Mouse (Mus musculus) stomach, postnatal 0 days (tissue): ENCODE data around the gene Zar1l. TPM values are rescaled to one million over a fixed set of nuclear protein-coding genes. Genes with fewer than 3 reads are reported as not detected.
"Not testable (repeated sequence)": the region's sequence is repeated elsewhere in the genome, so short reads cannot be mapped to it uniquely, and the experiment has no call there.

Experiments used
- ATAC-seq: fragments of 200-750 bp; cut with Nextera tagmentation; 2 replicates; pipeline ENCODE4 v1.8.0; 2017; ENCODE audit not compliant: low FRiP score, low TSS enrichment
- DNase-seq: peaks from one replicate; pipeline ENCODE4 v3.0.0-alpha.2; 2016; ENCODE audit warnings: low spot score
- H3K27ac ChIP-seq: fragments of 300-500 bp; sonication (generic); replicated peaks from 2 replicates; pipeline ENCODE4 v1.5.1; 2014; ENCODE audit warnings: mild to moderate bottlenecking, control low read depth
- H3K27me3 ChIP-seq: fragments of 300-500 bp; sonication (generic); 2 replicates; pipeline ENCODE4 v1.6.1; 2014; ENCODE audit warnings: low read length; ENCODE audit not compliant: control insufficient read depth, insufficient read depth
- H3K36me3 ChIP-seq: fragments of 300-500 bp; sonication (generic); 2 replicates; pipeline ENCODE4 v1.6.1; 2014; ENCODE audit warnings: low read length, mixed read lengths; ENCODE audit not compliant: control insufficient read depth, insufficient read depth
- H3K4me1 ChIP-seq: fragments of 300-500 bp; sonication (generic); replicated peaks from 2 replicates; pipeline ENCODE4 v1.6.1; 2014; ENCODE audit warnings: antibody characterized with exemption; ENCODE audit not compliant: control insufficient read depth, insufficient read depth
- H3K4me2 ChIP-seq: fragments of 300-500 bp; sonication (generic); replicated peaks from 2 replicates; pipeline ENCODE4 v1.6.1; 2014; ENCODE audit warnings: low read depth, mild to moderate bottlenecking, control low read depth, moderate library complexity
- H3K4me3 ChIP-seq: fragments of 300-500 bp; sonication (generic); 2 replicates; pipeline ENCODE4 v1.5.1; 2014; ENCODE audit warnings: low read depth, low read length, control low read depth
- H3K9ac ChIP-seq: fragments of 300-500 bp; sonication (generic); 2 replicates; pipeline ENCODE4 v1.6.1; 2014; ENCODE audit warnings: mild to moderate bottlenecking, low read length, control low read depth, mixed read lengths
- H3K9me3 ChIP-seq: fragments of 300-500 bp; sonication (generic); 2 replicates; pipeline ENCODE4 v1.6.1; 2016; ENCODE audit warnings: low read length; ENCODE audit not compliant: control insufficient read depth
- CTCF ChIP-seq: IDR thresholded peaks from 2 replicates; pipeline ENCODE4 v1.5.1; 2016; ENCODE audit warnings: antibody characterized with exemption, low read depth, mild to moderate bottlenecking, moderate library complexity
- EP300 ChIP-seq: optimal IDR thresholded peaks from 2 replicates; pipeline ENCODE3; 2016; ENCODE audit warnings: antibody characterized with exemption
- WGBS: fragments of 180-500 bp; shearing (Covaris S2); extraction: QIAGEN DNeasy Blood & Tissue Kit; methylation state at CpG from one replicate; pipeline ENCODE4 v1.1.7; 2014; 5-methylcytosine and 5-hydroxymethylcytosine counted together
- polyA plus RNA-seq: library from polyadenylated mRNA; unstranded; fragments of >200 nt; fragmentation: Nextera tagmentation; extraction: Ambion mirVana; gene quantifications from 2 replicates; pipeline ENCODE4 v1.2.1, GENCODE M21; 2015

Zar1l gene
- polyA plus RNA-seq, 1 experiment from 2014 or later = not detected

DNA sequence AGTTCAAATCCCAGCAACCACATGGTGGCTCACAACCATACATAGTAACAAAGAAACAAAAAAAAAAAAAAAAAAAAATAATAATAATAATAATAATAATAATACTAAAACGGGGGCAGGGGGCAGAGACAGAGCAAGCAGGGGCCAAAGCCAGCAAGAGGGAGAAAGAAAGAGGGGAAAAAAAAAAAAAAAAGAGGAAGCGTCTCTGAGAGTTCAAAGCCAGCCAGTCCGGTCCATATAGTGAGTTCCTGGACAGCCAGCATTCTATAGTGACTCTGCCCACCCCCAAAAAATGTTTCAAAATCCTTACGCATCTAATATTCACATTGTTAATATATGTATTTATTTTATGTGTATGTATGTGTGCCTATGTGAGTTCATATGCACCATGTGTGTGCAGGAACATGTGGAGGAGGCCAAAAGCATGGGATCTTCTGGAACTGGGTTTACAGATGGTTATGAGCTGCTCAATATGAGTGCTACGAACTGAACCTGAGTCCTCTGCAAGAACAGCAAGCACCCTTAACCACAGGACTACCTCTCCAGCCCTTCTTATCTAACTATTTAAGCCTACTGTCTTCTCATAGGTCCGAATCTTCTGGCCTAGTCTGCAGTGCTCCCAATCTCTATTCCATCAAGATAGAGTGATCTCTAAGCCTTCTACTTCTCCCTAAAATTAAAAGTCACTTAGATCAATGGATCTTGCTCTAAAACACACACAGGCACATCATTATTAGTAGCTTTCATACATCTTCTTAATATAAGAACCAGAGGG is 7.3 kb downstream of the Zar1l start:
- no peak for DNase-seq
- Histone ChIP-seq H3K4me2 (no peak overlapping the region), H3K4me3 (no peak overlapping the region), H3K27ac (no peak overlapping the region), H3K9me3 (no peaks in the 10 kb centered on the region), H3K27me3 (no peaks in the 10 kb centered on the region), H3K36me3 (no peaks in the 10 kb centered on the region), H3K9ac (no peak overlapping the region), H3K4me1 (no peaks in the 10 kb centered on the region)
- 83% methylated on average over 6 of the region's 6 CpGs for WGBS
- no peak for ATAC-seq
- no peak for TF ChIP-seq CTCF
- TF ChIP-seq EP300 = no peak

GRCm38 (mm10) chr5:150495792-150496191 is 22.2 kb downstream of the Zar1l start:
- Histone ChIP-seq H3K4me1 (no peaks in the 10 kb centered on the region), H3K27me3 (no peaks in the 10 kb centered on the region), H3K9ac (no peak overlapping the region), H3K4me3 (no peak overlapping the region), H3K9me3 (no peaks in the 10 kb centered on the region), H3K4me2 (no peak overlapping the region), H3K36me3 (peaks cover 2% of the 10 kb centered on the region; the same call in 1 of the 2 replicates), H3K27ac (no peak overlapping the region)
- ATAC-seq (0 out of 2 replicates have a peak, but pooled peaks have one; percentile 4), DNase-seq (peak; percentile 23)
- TF ChIP-seq CTCF = peak; percentile 76
- no peak for TF ChIP-seq EP300
- WGBS = 54% methylated on average over 6 of the region's 6 CpGs

- not testable (repeated sequence) for H3K4me2 ChIP-seq, DNase-seq, H3K36me3 ChIP-seq, H3K9me3 ChIP-seq, H3K9ac ChIP-seq, H3K4me1 ChIP-seq, H3K27ac ChIP-seq, H3K27me3 ChIP-seq, ATAC-seq, H3K4me3 ChIP-seq
- 85% methylated on average over 4 of the region's 4 CpGs for WGBS
Observed at GRCm38 (mm10) chr5:150491573-150492173, 26.3 kb downstream of the Zar1l start.

GRCm38 (mm10) chr5:150490821-150491220 is 27.1 kb downstream of the Zar1l start:
- no peaks in the 10 kb centered on the region for H3K27me3 ChIP-seq
- H3K4me2 ChIP-seq = no peak overlapping the region
- no peak for TF ChIP-seq CTCF
- TF ChIP-seq EP300 = no peak
- H3K4me1 ChIP-seq = no peaks in the 10 kb centered on the region
- H3K9me3 ChIP-seq = no peaks in the 10 kb centered on the region
- no peak overlapping the region for H3K27ac ChIP-seq
- no peak overlapping the region for H3K9ac ChIP-seq
- no peak overlapping the region for H3K4me3 ChIP-seq
- H3K36me3 ChIP-seq = no peaks in the 10 kb centered on the region
- 42% methylated on average over 8 of the region's 8 CpGs for WGBS
- ATAC-seq (no peak), DNase-seq (no peak)

GRCm38 (mm10) chr5:150490285-150490684 is 27.7 kb downstream of the Zar1l start:
- H3K4me2 ChIP-seq = no peak overlapping the region
- H3K27ac ChIP-seq = no peak overlapping the region
- no peaks in the 10 kb centered on the region for H3K9me3 ChIP-seq
- DNase-seq (no peak), ATAC-seq (no peak)
- TF ChIP-seq EP300 = no peak
- TF ChIP-seq CTCF = no peak
- WGBS = 61% methylated on average over 3 of the region's 3 CpGs
- no peaks in the 10 kb centered on the region for H3K27me3 ChIP-seq
- H3K36me3 ChIP-seq = no peaks in the 10 kb centered on the region
- H3K4me1 ChIP-seq = no peaks in the 10 kb centered on the region
- H3K9ac ChIP-seq = no peak overlapping the region
- no peak overlapping the region for H3K4me3 ChIP-seq

DNA sequence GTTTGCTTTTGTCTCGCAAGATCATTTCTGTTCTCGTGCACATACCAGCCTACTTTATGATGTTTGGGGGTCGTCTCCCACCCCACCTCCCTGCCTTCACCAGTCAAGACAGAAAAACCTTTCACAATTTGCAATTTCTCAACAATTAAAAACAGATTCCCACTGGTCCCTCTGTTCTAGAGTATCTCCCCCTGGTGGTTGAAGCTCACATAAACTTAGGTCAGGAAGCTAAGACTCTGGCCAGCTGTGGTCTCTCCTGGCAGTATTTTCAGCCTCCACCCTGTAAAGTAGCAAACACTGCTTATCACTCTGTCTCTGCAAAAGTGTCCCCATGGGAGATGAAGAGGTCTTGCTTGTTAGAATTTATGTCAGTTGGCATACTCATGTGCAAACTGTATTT is 32.8 kb downstream of the Zar1l start:
- Histone ChIP-seq H3K4me2 (no peak overlapping the region), H3K27me3 (no peaks in the 10 kb centered on the region), H3K9ac (no peak overlapping the region), H3K36me3 (0 out of 2 replicates have a peak, but pooled peaks cover 3% of the 10 kb centered on the region), H3K4me3 (no peak overlapping the region), H3K9me3 (no peaks in the 10 kb centered on the region), H3K4me1 (no peaks in the 10 kb centered on the region), H3K27ac (no peak overlapping the region)
- ATAC-seq = no peak
- 58% methylated on average over 3 of the region's 3 CpGs for WGBS
- TF ChIP-seq CTCF = peak; percentile 81
- TF ChIP-seq EP300 = no peak
- no peak for DNase-seq
